Mouse (Mus musculus) forebrain, embryonic 14.5 days (tissue): Measurements from ENCODE around the gene Nkd1. TPM values are rescaled to one million over a fixed set of nuclear protein-coding genes. Genes with fewer than 3 reads are reported as not detected.

Experiments used
- ATAC-seq: fragments of 200-750 bp; cut with Nextera tagmentation; 2 replicates; pipeline ENCODE4 v1.8.0; 2017; ENCODE audit warnings: mild to moderate bottlenecking, moderate library complexity
- DNase-seq: peaks from one replicate; pipeline ENCODE4 v3.0.0-alpha.2; 2015; ENCODE audit warnings: low spot score
- H3K27ac ChIP-seq: fragments of 300-500 bp; sonication (generic); 2 replicates; pipeline ENCODE4 v1.5.1; 2014; ENCODE audit warnings: low read depth, mild to moderate bottlenecking, control low read depth, low read length, moderate library complexity
- H3K27me3 ChIP-seq: fragments of 300-500 bp; sonication (generic); replicated peaks from 2 replicates; pipeline ENCODE4 v1.6.1; 2014; ENCODE audit warnings: low read length, control low read depth, mixed read lengths; ENCODE audit not compliant: control insufficient read depth, insufficient read depth
- H3K36me3 ChIP-seq: fragments of 300-500 bp; sonication (generic); 2 replicates; pipeline ENCODE4 v1.6.1; 2014; ENCODE audit warnings: low read length, control low read depth; ENCODE audit not compliant: control insufficient read depth, insufficient read depth
- H3K4me1 ChIP-seq: fragments of 300-500 bp; sonication (generic); 2 replicates; pipeline ENCODE4 v1.6.1; 2014; ENCODE audit warnings: antibody characterized with exemption, low read length, control low read depth; ENCODE audit not compliant: control insufficient read depth, insufficient read depth
- H3K4me2 ChIP-seq: fragments of 300-500 bp; sonication (generic); 2 replicates; pipeline ENCODE4 v1.6.1; 2014; ENCODE audit warnings: mild to moderate bottlenecking, control low read depth, low read length
- H3K4me3 ChIP-seq: fragments of 300-500 bp; sonication (generic); 2 replicates; pipeline ENCODE4 v1.5.1; 2014; ENCODE audit warnings: low read depth, low read length, control low read depth
- H3K9ac ChIP-seq: fragments of 300-500 bp; sonication (generic); 2 replicates; pipeline ENCODE4 v1.6.1; 2014; ENCODE audit warnings: mild to moderate bottlenecking, low read length, control low read depth, moderate library complexity
- H3K9me3 ChIP-seq: fragments of 300-500 bp; sonication (generic); replicated peaks from 2 replicates; pipeline ENCODE4 v1.6.1; 2016; ENCODE audit warnings: low read length, control low read depth, mixed read lengths; ENCODE audit not compliant: control insufficient read depth
- WGBS: fragments of 180-500 bp; shearing (Covaris S2); extraction: QIAGEN DNeasy Blood & Tissue Kit; methylation state at CpG from one replicate; pipeline ENCODE4 v1.1.7; 2014; 5-methylcytosine and 5-hydroxymethylcytosine counted together
- polyA plus RNA-seq: library from polyadenylated mRNA; unstranded; fragments of >200 nt; fragmentation: Nextera tagmentation; extraction: Ambion mirVana; gene quantifications from 2 replicates; pipeline ENCODE4 v1.2.1, GENCODE M21; 2014

Nkd1 gene
- polyA plus RNA-seq, 1 experiment from 2014 or later, result 35.2 TPM

DNA sequence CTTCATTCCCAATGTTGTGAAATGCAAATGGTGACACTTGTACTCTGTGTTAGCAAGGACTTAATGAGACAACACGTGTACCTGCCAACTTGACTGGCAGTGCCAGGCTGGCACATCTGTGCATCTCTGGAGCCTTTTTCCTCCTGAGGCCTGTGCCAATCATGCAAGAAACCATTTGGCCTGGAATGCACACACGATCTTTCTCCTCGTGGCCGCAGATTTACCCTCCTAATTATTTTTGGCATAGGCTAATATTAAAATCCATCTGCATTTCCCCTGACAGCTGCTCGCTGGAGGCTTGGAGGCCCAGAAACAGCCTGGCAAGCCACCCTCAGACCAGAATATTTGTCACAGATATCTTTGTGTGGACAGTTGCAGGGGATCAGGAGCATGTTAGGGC is 56.5 kb downstream of the Nkd1 start:
- no peaks in the 10 kb centered on the region for H3K9me3 ChIP-seq

DNA sequence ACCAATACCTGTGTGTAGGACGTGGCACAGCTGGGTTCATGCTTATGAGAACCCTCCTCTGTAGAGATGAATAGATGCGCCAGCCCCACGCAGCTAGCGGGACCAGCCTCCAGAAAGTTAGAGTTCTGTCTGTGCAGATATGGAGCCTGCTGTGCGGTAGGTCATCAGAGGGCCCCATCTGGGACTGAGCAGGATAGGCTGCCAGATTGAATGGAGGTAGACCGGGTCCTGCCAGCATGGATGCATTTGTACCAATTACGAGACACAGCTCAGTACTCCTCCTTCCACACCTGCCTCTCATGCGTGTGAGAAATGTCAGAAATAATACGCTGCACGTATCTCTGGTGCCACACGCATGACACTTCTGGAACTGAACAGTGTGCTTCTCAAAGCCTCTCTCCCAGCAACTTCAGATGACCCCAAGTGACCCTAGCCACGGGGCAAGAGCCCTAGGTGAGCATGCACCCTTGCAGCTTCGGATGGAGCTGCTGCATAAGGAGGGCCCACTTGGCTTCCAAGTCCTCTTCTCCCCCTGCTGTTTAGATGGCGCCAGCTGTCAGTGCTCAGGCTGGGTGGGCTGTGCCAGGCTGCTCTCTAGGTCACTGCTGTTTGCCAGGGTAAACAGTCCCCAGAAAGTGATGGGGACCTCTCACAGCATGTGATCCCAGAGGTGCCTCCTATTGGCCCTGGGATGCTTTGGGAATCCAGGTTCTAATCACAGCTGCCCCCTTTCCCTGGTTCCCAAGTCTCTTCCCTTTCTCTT is 57.4 kb downstream of the Nkd1 start:
- Histone ChIP-seq H3K9ac (no peak overlapping the region), H3K4me3 (no peak overlapping the region), H3K9me3 (no peaks in the 10 kb centered on the region), H3K36me3 (no peaks in the 10 kb centered on the region), H3K27me3 (no peaks in the 10 kb centered on the region), H3K4me2 (no peak overlapping the region), H3K27ac (peak overlapping the region; percentile 71), H3K4me1 (peaks cover 30% of the 10 kb centered on the region)
- ATAC-seq (peak; percentile 43), DNase-seq (peak; percentile 57)
- 54% methylated on average over 14 of the region's 14 CpGs for WGBS

More for the DNA sequence above, 56.5 kb downstream of the Nkd1 start:
- Histone ChIP-seq H3K4me2 (no peak overlapping the region), H3K4me1 (peaks cover 39% of the 10 kb centered on the region), H3K36me3 (no peaks in the 10 kb centered on the region), H3K9ac (no peak overlapping the region), H3K27ac (peak overlapping the region; percentile 71), H3K4me3 (no peak overlapping the region), H3K27me3 (no peaks in the 10 kb centered on the region)
- DNase-seq (peak; percentile 82), ATAC-seq (peak; percentile 79)
- WGBS, result 47% methylated on average over 5 of the region's 5 CpGs

DNA sequence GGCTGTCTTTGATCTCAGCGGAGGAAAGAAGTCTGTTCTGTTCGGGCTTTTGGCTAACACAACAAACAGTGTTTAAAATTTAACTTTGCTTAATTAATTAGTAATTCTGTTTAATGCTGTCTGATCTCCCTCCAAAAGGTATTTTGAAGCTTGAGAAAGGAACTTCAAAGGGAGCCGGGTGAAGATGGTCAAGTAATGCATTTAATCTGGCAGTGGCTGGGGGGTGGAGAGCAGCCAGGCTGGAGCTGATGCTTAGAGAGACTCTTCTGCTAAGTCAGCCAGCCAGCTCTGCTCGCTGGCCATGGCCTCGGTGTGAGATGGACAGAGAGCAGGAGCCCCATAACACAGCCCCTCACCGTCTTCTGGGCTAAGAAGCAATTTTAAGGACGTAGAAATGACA is 58.1 kb downstream of the Nkd1 start:
- WGBS, result 31% methylated on average over 7 of the region's 7 CpGs
- no peaks in the 10 kb centered on the region for H3K9me3 ChIP-seq
- peak; percentile 44 for DNase-seq
- no peak overlapping the region for H3K4me2 ChIP-seq
- H3K9ac ChIP-seq, result no peak overlapping the region
- H3K36me3 ChIP-seq, result no peaks in the 10 kb centered on the region
- peak overlapping the region; percentile 65; the same call in 1 of the 2 replicates for H3K27ac ChIP-seq
- ATAC-seq, result no peak
- no peaks in the 10 kb centered on the region for H3K27me3 ChIP-seq
- peaks cover 29% of the 10 kb centered on the region for H3K4me1 ChIP-seq
- no peak overlapping the region for H3K4me3 ChIP-seq

DNA sequence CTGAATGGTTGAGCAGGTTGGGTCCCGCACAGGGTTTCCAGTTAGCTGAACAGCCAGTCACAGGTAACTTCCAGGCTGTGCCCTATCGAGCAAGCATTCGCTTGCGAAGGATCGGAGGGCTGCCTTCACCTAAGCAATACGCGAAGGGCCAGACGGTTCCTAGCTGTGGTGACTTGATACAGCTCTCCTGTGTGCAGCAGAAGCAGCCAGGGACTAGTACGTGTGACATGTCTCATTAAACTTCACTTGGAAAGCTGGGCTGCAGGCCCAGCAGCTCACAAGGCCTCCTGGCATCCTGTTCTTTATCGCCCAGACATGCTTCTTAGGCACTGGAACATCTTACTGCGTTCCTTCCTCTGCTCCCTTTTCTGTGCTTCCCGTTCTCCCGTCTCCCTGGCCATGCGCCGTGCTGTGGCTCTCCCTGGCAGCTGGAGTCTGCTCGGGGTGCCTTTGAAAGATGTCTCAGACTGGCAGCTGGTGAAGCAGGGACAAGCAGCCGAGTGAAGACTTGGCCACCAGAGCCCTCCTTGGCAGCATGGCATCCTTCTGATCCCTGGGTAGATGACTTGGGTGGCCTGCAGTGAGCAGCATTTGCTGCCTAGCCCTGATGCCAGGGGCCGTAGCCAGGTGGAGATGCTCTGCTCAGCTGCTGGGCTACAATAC is 58.6 kb downstream of the Nkd1 start:
- DNase-seq (peak; percentile 55), ATAC-seq (peak; percentile 10; the same call in 1 of the 2 replicates)
- Histone ChIP-seq H3K36me3 (no peaks in the 10 kb centered on the region), H3K27me3 (no peaks in the 10 kb centered on the region), H3K9ac (no peak overlapping the region), H3K9me3 (no peaks in the 10 kb centered on the region), H3K4me1 (peaks cover 29% of the 10 kb centered on the region), H3K4me3 (no peak overlapping the region), H3K27ac (peak overlapping the region; percentile 65), H3K4me2 (no peak overlapping the region)
- 58% methylated on average over 18 of the region's 18 CpGs for WGBS

DNA sequence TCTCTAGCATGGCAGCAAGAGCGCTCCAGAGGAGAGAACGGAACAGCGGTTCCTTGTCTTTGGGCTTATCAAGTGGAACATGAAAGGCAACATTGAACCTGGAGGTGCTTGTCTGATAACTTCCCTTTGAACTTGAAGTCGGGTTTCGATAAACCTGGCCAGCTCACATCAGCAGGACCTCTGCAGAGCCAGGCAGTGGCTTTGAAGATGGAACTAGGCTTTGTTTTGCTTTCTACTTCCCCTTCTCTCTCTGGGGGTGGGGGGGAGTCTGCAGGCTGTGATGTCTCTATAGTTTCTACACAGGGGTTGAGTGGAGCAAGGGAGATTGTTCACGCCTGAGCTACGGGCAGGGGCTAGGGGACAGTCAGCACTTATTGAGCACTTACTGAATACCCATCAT is 59.6 kb downstream of the Nkd1 start:
- Histone ChIP-seq H3K27ac (no peak overlapping the region), H3K27me3 (no peaks in the 10 kb centered on the region), H3K9me3 (no peaks in the 10 kb centered on the region), H3K4me3 (no peak overlapping the region), H3K4me2 (no peak overlapping the region), H3K36me3 (no peaks in the 10 kb centered on the region; the same call in 1 of the 2 replicates), H3K4me1 (peaks cover 29% of the 10 kb centered on the region), H3K9ac (no peak overlapping the region)
- ATAC-seq (no peak), DNase-seq (no peak)
- WGBS, result 93% methylated on average over 7 of the region's 7 CpGs

DNA sequence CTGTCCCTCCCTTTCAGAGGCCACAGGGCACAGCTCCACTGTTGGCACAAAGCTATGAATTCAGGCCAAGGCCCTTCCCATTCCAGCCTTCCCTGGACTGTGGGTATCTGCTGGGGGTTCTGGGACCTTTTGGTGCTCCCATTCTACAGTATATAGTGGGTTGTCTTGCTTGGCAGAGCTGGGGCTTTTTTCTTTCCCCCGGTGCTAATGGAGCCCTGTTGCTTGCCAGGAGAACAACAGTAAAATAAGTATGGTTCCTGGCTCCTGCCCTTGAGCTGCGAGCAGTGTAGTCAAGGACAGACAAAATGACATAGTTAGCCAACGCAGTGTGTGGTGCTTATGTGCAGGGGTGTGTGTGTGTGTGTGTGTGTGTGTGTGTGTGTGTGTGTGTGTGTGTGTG is 62.7 kb downstream of the Nkd1 start:
- Histone ChIP-seq H3K4me3 (no peak overlapping the region), H3K27ac (no peak overlapping the region), H3K4me2 (no peak overlapping the region), H3K27me3 (no peaks in the 10 kb centered on the region), H3K4me1 (peaks cover 15% of the 10 kb centered on the region), H3K9ac (no peak overlapping the region), H3K9me3 (no peaks in the 10 kb centered on the region), H3K36me3 (peaks cover 4% of the 10 kb centered on the region)
- DNase-seq (no peak), ATAC-seq (no peak)
- WGBS, result 86% methylated on average over 3 of the region's 3 CpGs

DNA sequence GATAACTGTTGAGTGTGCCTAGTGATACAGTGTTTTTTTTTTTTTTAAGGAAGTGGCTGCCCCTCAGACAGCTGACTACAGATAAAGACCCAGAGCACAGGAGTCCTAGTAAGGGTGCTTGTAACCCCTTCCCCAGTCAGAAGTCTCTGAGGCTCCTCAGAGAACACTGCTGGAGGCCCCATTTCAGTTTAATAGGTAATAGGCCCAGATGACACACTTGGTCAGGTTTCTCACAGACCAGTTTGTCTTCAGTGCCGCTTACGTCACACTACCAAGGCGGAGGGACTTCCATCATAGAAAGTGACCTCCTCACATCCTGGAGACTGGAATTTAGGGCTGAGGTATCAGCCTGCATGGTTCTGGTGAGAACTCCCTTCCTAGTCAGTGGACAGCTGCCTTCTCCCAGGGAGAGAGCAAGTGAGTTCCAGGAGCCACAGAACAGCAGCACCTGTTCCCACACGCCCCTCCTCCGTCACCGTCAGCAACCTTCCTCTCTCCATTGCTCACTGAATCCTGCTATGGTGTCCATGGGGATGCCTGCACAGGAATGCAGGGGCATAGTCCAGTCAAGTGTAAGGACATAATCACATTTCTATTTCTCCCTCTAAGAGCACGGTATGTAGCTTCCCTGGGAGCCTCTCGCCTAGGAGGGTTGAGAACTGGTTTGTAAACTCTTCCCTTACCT is 67.2 kb downstream of the Nkd1 start:
- no peaks in the 10 kb centered on the region for H3K9me3 ChIP-seq
- no peak overlapping the region for H3K9ac ChIP-seq
- H3K4me1 ChIP-seq, result no peaks in the 10 kb centered on the region
- H3K27me3 ChIP-seq, result no peaks in the 10 kb centered on the region
- ATAC-seq (no peak), DNase-seq (no peak)
- H3K27ac ChIP-seq, result no peak overlapping the region
- H3K36me3 ChIP-seq, result peaks cover 15% of the 10 kb centered on the region
- H3K4me3 ChIP-seq, result no peak overlapping the region
- 92% methylated on average over 8 of the region's 8 CpGs for WGBS
- H3K4me2 ChIP-seq, result no peak overlapping the region

DNA sequence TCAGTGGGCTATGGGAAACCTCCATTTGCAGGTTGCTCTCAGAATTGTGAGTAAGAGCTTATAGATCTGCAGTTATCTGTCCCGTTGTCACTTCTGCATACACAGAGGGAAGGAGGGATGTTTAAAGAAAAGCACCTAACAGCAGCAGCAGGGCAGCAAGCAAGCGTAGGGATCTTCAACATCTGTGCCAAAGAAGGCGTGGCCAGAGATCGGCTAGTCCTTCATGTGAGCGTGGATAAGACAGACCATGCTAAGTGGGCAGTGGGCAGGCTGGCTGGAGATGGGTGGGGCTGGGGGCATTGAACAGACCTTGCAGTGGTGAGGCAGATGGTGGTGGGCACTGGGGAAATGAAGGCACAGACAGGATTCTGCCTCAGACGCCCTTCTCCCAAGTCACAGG is 69.1 kb downstream of the Nkd1 start:
- Histone ChIP-seq H3K9me3 (no peaks in the 10 kb centered on the region), H3K4me1 (no peaks in the 10 kb centered on the region), H3K27ac (no peak overlapping the region), H3K9ac (no peak overlapping the region), H3K27me3 (no peaks in the 10 kb centered on the region), H3K36me3 (peaks cover 15% of the 10 kb centered on the region), H3K4me2 (no peak overlapping the region), H3K4me3 (no peak overlapping the region)
- DNase-seq, result no peak
- no peak; the same call in 1 of the 2 replicates for ATAC-seq
- WGBS, result 74% methylated on average over 6 of the region's 6 CpGs
